ENCODE assay signal across 26 mouse cellular contexts in genomic region chr3:92250450-92250849, GRCm38 (mm10). TPM values are rescaled to one million over a fixed set of nuclear protein-coding genes. Genes with fewer than 3 reads are reported as not detected.
DNase-seq lines count a peak whose midpoint lies in the region; ATAC-seq and TF ChIP-seq lines count a peak whose summit lies in the region.
"Not testable (repeated sequence)": the region's sequence is repeated elsewhere in the genome, so short reads cannot be mapped to it uniquely, and the experiment has no call there.
"Had no signal": no experiment of that assay in that cellular context is flagged by ENCODE, and none has a peak within 500 bp of the region (broad histone marks: within the 10 kb centered on the region; RNA-seq: fewer than 3 reads in every experiment).

No protein-coding gene starts in this region.

- H3K9ac ChIP-seq in heart, postnatal 0 days (replicated peaks; ENCODE audit: low read depth, low read length); intestine, embryonic 15.5 days; limb, embryonic 15.5 days; midbrain, embryonic 14.5 days (replicated peaks; ENCODE audit: low read length); stomach, embryonic 14.5 days (replicated peaks; ENCODE audit: low read depth, low read length); stomach, postnatal 0 days (ENCODE audit: low read length): not testable (repeated sequence)

- not testable (repeated sequence) for H3K36me3 ChIP-seq in heart, postnatal 0 days (replicated peaks; ENCODE audit: control insufficient read depth, insufficient read depth, low read length); intestine, embryonic 15.5 days; limb, embryonic 15.5 days; midbrain, embryonic 14.5 days (ENCODE audit: control insufficient read depth, insufficient read depth, low read length); stomach, embryonic 14.5 days (ENCODE audit: control insufficient read depth, insufficient read depth, low read length); stomach, postnatal 0 days (ENCODE audit: control insufficient read depth, insufficient read depth, low read length)

- H3K4me3 ChIP-seq in heart, postnatal 0 days (ENCODE audit: low read depth, low read length); intestine, embryonic 15.5 days (replicated peaks); limb, embryonic 15.5 days; midbrain, embryonic 14.5 days (replicated peaks; ENCODE audit: low read depth, low read length); stomach, embryonic 14.5 days (ENCODE audit: low read depth, low read length); stomach, postnatal 0 days (ENCODE audit: low read depth, low read length): not testable (repeated sequence)

- not testable (repeated sequence) for DNase-seq in heart, postnatal 0 days (ENCODE audit: low spot score); midbrain, embryonic 14.5 days; stomach, postnatal 0 days (ENCODE audit: low spot score)

- H3K4me1 ChIP-seq in heart, postnatal 0 days (ENCODE audit: control insufficient read depth, insufficient read depth); intestine, embryonic 15.5 days (replicated peaks); limb, embryonic 15.5 days; midbrain, embryonic 14.5 days (ENCODE audit: control insufficient read depth, insufficient read depth, low read length); stomach, embryonic 14.5 days (ENCODE audit: control insufficient read depth, insufficient read depth, low read length); stomach, postnatal 0 days (replicated peaks; ENCODE audit: control insufficient read depth, insufficient read depth): not testable (repeated sequence)

- not testable (repeated sequence) for TF ChIP-seq EP300 in heart, postnatal 0 days (IDR thresholded peaks at IDR 0.05; ENCODE audit: low read depth); stomach, postnatal 0 days (optimal IDR thresholded peaks at IDR 0.05)

- H3K27ac ChIP-seq in heart, postnatal 0 days (ENCODE audit: low read depth); intestine, embryonic 15.5 days; limb, embryonic 15.5 days; midbrain, embryonic 14.5 days (replicated peaks; ENCODE audit: low read depth, low read length); stomach, embryonic 14.5 days (ENCODE audit: low read length); stomach, postnatal 0 days (replicated peaks): not testable (repeated sequence)

- H3K27me3 ChIP-seq in heart, postnatal 0 days (ENCODE audit: control insufficient read depth, insufficient read depth, low read length); intestine, embryonic 15.5 days (replicated peaks); limb, embryonic 15.5 days; midbrain, embryonic 14.5 days (ENCODE audit: control insufficient read depth, insufficient read depth, low read length); stomach, embryonic 14.5 days (ENCODE audit: control insufficient read depth, insufficient read depth, low read length); stomach, postnatal 0 days (ENCODE audit: control insufficient read depth, insufficient read depth, low read length): not testable (repeated sequence)

- not testable (repeated sequence) for H3K9me3 ChIP-seq in heart, postnatal 0 days (replicated peaks; ENCODE audit: control insufficient read depth, low read length); intestine, embryonic 15.5 days; limb, embryonic 15.5 days; midbrain, embryonic 14.5 days (ENCODE audit: control insufficient read depth, low read length); stomach, embryonic 14.5 days (ENCODE audit: control insufficient read depth, low read depth, low read length); stomach, postnatal 0 days (ENCODE audit: control insufficient read depth, low read length)

- ATAC-seq in cerebellum, adult (ENCODE audit: insufficient number of reproducible peaks, low FRiP score, low TSS enrichment), result 0 out of 2 replicates have a peak, but pooled peaks have one; percentile 23
- ATAC-seq in heart, postnatal 0 days (ENCODE audit: insufficient read depth, low read depth), result 0 out of 2 replicates have a peak, but pooled peaks have one; percentile 31
- ATAC-seq in intestine, embryonic 15.5 days, result peak; percentile 68
- ATAC-seq in limb, embryonic 15.5 days (ENCODE audit: insufficient number of reproducible peaks, low FRiP score, low TSS enrichment, low read depth), result peak; percentile 52; the same call in 1 of the 2 replicates
- peak; percentile 10; the same call in 1 of the 2 replicates for ATAC-seq in midbrain, embryonic 14.5 days (ENCODE audit: low FRiP score, low TSS enrichment)
- ATAC-seq in stomach, embryonic 14.5 days (ENCODE audit: insufficient number of reproducible peaks, insufficient read depth, low FRiP score, low read depth), result 0 out of 2 replicates have a peak, but pooled peaks have one; percentile 8
- peak; percentile 79 for ATAC-seq in stomach, postnatal 0 days (ENCODE audit: low FRiP score, low TSS enrichment)

- not testable (repeated sequence) for H3K4me2 ChIP-seq in heart, postnatal 0 days (ENCODE audit: low read depth, low read length); intestine, embryonic 15.5 days (replicated peaks); limb, embryonic 15.5 days; midbrain, embryonic 14.5 days (ENCODE audit: low read length); stomach, embryonic 14.5 days (replicated peaks; ENCODE audit: low read depth, low read length); stomach, postnatal 0 days (replicated peaks; ENCODE audit: low read depth)

- not testable (repeated sequence) for TF ChIP-seq CTCF in heart, postnatal 0 days (IDR thresholded peaks at IDR 0.05; ENCODE audit: low read depth); stomach, postnatal 0 days (IDR thresholded peaks at IDR 0.05; ENCODE audit: low read depth)

- WGBS in heart, postnatal 0 days, result 86% methylated on average over 1 of the region's 2 CpGs
- WGBS in intestine, embryonic 15.5 days, result 90% methylated on average over 2 of the region's 2 CpGs
- WGBS in limb, embryonic 15.5 days, result 86% methylated on average over 1 of the region's 2 CpGs
- 89% methylated on average over 1 of the region's 2 CpGs for WGBS in midbrain, embryonic 14.5 days
- WGBS in stomach, embryonic 14.5 days, result 88% methylated on average over 1 of the region's 2 CpGs
- 86% methylated on average over 1 of the region's 2 CpGs for WGBS in stomach, postnatal 0 days

RNA-seq across cellular contexts. Expression of gene Sprr2a2, which starts 34.7 kb away (rescaled TPM):
- 10.1 and 38.9 TPM in 2 replicates for total RNA-seq in heart, postnatal 0 days (2014; rRNA removed; ENCODE audit: low replicate concordance)
- 8.6 and 12.1 TPM in 2 replicates for polyA plus RNA-seq in heart, postnatal 0 days (2015; fragmentation: Nextera tagmentation; extraction: Ambion mirVana)
- 82.8 and 107 TPM in 2 replicates for polyA plus RNA-seq in intestine, embryonic 15.5 days (2015; fragmentation: Nextera tagmentation; extraction: Ambion mirVana)
- polyA plus RNA-seq in limb, embryonic 15.5 days (2015; fragmentation: Nextera tagmentation; extraction: Ambion mirVana), result 10.6 and 16.9 TPM in 2 replicates
- not detected in 2 replicates for polyA plus RNA-seq in midbrain, embryonic 14.5 days (2014; fragmentation: Nextera tagmentation; extraction: Ambion mirVana)
- polyA plus RNA-seq in stomach, embryonic 14.5 days (2014; fragmentation: Nextera tagmentation; extraction: Ambion mirVana), result 258 and 291 TPM in 2 replicates
- polyA plus RNA-seq in stomach, postnatal 0 days (2015; fragmentation: Nextera tagmentation; extraction: Ambion mirVana), result 13,620 and 14,516 TPM in 2 replicates
- total RNA-seq: adrenal gland, adult 8-10 months; adrenal gland, postnatal 25 days; forebrain, postnatal 0 days; gastrocnemius, adult 2 months; gastrocnemius, postnatal 14 days; heart, adult 18-20 months had no signal
- polyA plus RNA-seq: activated CD4-positive, CD25-positive, alpha-beta regulatory T cell, adult 4 months; embryonic facial prominence, embryonic 11.5 days; forebrain, embryonic 10.5 days; forebrain, embryonic 13.5 days; forebrain, postnatal 0 days had no signal

RNA-seq across cellular contexts. Expression of gene Sprr2a3, which starts 34.8 kb away (rescaled TPM):
- total RNA-seq in heart, postnatal 0 days (2014; rRNA removed; ENCODE audit: low replicate concordance), result 2.1 and 7.9 TPM in 2 replicates
- polyA plus RNA-seq in heart, postnatal 0 days (2015; fragmentation: Nextera tagmentation; extraction: Ambion mirVana), result 0.34 and 0.72 TPM in 2 replicates
- 10.6 and 12.8 TPM in 2 replicates for polyA plus RNA-seq in intestine, embryonic 15.5 days (2015; fragmentation: Nextera tagmentation; extraction: Ambion mirVana)
- 0.26 and 1.0 TPM in 2 replicates for polyA plus RNA-seq in limb, embryonic 15.5 days (2015; fragmentation: Nextera tagmentation; extraction: Ambion mirVana)
- not detected in 2 replicates for polyA plus RNA-seq in midbrain, embryonic 14.5 days (2014; fragmentation: Nextera tagmentation; extraction: Ambion mirVana)
- polyA plus RNA-seq in stomach, embryonic 14.5 days (2014; fragmentation: Nextera tagmentation; extraction: Ambion mirVana), result 19.7 and 23.0 TPM in 2 replicates
- 712 and 819 TPM in 2 replicates for polyA plus RNA-seq in stomach, postnatal 0 days (2015; fragmentation: Nextera tagmentation; extraction: Ambion mirVana)
- total RNA-seq: adrenal gland, adult 8-10 months; adrenal gland, postnatal 25 days; ES-E14; forebrain, postnatal 0 days; gastrocnemius, adult 2 months; gastrocnemius, postnatal 14 days; gastrocnemius, postnatal 4 days; heart, adult 18-20 months; heart, postnatal 14 days; heart, postnatal 4 days had no signal
- polyA plus RNA-seq: activated CD4-positive, CD25-positive, alpha-beta regulatory T cell, adult 4 months; embryonic facial prominence, embryonic 11.5 days; embryonic facial prominence, embryonic 14.5 days; forebrain, embryonic 10.5 days; forebrain, embryonic 13.5 days; forebrain, postnatal 0 days; frontal cortex, adult 2 months; heart, embryonic 12.5 days; hindbrain, embryonic 12.5 days; hindbrain, embryonic 15.5 days had no signal

RNA-seq across cellular contexts. Expression of gene Sprr2a1, which starts 34.9 kb away (rescaled TPM):
- total RNA-seq in heart, postnatal 0 days (2014; rRNA removed; ENCODE audit: low replicate concordance), result 0.15 TPM in 1 of 2 replicates, not detected in the other
- polyA plus RNA-seq in heart, postnatal 0 days (2015; fragmentation: Nextera tagmentation; extraction: Ambion mirVana), result 0.25 TPM in 1 of 2 replicates, not detected in the other
- polyA plus RNA-seq in intestine, embryonic 15.5 days (2015; fragmentation: Nextera tagmentation; extraction: Ambion mirVana), result 2.0 and 2.5 TPM in 2 replicates
- polyA plus RNA-seq in limb, embryonic 15.5 days (2015; fragmentation: Nextera tagmentation; extraction: Ambion mirVana), result 0.21 and 0.27 TPM in 2 replicates
- not detected in 2 replicates for polyA plus RNA-seq in midbrain, embryonic 14.5 days (2014; fragmentation: Nextera tagmentation; extraction: Ambion mirVana)
- polyA plus RNA-seq in stomach, embryonic 14.5 days (2014; fragmentation: Nextera tagmentation; extraction: Ambion mirVana), result 5.3 and 7.6 TPM in 2 replicates
- polyA plus RNA-seq in stomach, postnatal 0 days (2015; fragmentation: Nextera tagmentation; extraction: Ambion mirVana), result 181 and 190 TPM in 2 replicates
- total RNA-seq: adrenal gland, adult 8-10 months; adrenal gland, postnatal 25 days; ES-E14; forebrain, postnatal 0 days; gastrocnemius, adult 2 months; gastrocnemius, postnatal 14 days; gastrocnemius, postnatal 4 days; heart, adult 18-20 months; heart, postnatal 14 days had no signal
- polyA plus RNA-seq: activated CD4-positive, CD25-positive, alpha-beta regulatory T cell, adult 4 months; embryonic facial prominence, embryonic 11.5 days; embryonic facial prominence, embryonic 14.5 days; forebrain, embryonic 10.5 days; forebrain, embryonic 13.5 days; forebrain, postnatal 0 days; frontal cortex, adult 2 months; heart, embryonic 12.5 days; hindbrain, embryonic 12.5 days; hindbrain, embryonic 15.5 days had no signal

Comparison
In these comparisons a context has a peak if more than half of its experiments do, and no peak if none do; other contexts are left out.
1. RNA of gene Sprr2a2, which starts 34.7 kb away (polyA plus RNA-seq): 13,620 to 14,516 TPM in stomach, postnatal 0 days; 258 to 291 TPM in stomach, embryonic 14.5 days, 82.8 to 107 TPM in intestine, embryonic 15.5 days, 8.6 to 12.1 TPM in heart, postnatal 0 days, 10.6 to 16.9 TPM in limb, embryonic 15.5 days and not detected in midbrain, embryonic 14.5 days; every median in the first group is over 10 times any median in the second.
2. RNA of gene Sprr2a3, which starts 34.8 kb away (polyA plus RNA-seq): 712 to 819 TPM in stomach, postnatal 0 days; 19.7 to 23.0 TPM in stomach, embryonic 14.5 days, 10.6 to 12.8 TPM in intestine, embryonic 15.5 days, 0.34 to 0.72 TPM in heart, postnatal 0 days, 0.26 to 1.0 TPM in limb, embryonic 15.5 days and not detected in midbrain, embryonic 14.5 days; every median in the first group is over 10 times any median in the second.
3. RNA of gene Sprr2a1, which starts 34.9 kb away (polyA plus RNA-seq): 181 to 190 TPM in stomach, postnatal 0 days; 5.3 to 7.6 TPM in stomach, embryonic 14.5 days, 2.0 to 2.5 TPM in intestine, embryonic 15.5 days, 0.21 to 0.27 TPM in limb, embryonic 15.5 days, 0.25 TPM in heart, postnatal 0 days and not detected in midbrain, embryonic 14.5 days; every median in the first group is over 10 times any median in the second.
4. ATAC-seq: peak in every context shown above with its lines; median percentile 79 in stomach, postnatal 0 days; 68 in intestine, embryonic 15.5 days; 52 in limb, embryonic 15.5 days; 31 in heart, postnatal 0 days; 23 in cerebellum, adult; 10 in midbrain, embryonic 14.5 days; 8 in stomach, embryonic 14.5 days.